Mouse (Mus musculus): ENCODE measurements around the gene Sh3bp5.

The Sh3bp5 gene

GRCm38 (mm10) chr14:31337947-31338346 lies 97.9 kb downstream of the Sh3bp5 start:
- no peak for DNase-seq (ENCODE audit: low read depth)

DNA sequence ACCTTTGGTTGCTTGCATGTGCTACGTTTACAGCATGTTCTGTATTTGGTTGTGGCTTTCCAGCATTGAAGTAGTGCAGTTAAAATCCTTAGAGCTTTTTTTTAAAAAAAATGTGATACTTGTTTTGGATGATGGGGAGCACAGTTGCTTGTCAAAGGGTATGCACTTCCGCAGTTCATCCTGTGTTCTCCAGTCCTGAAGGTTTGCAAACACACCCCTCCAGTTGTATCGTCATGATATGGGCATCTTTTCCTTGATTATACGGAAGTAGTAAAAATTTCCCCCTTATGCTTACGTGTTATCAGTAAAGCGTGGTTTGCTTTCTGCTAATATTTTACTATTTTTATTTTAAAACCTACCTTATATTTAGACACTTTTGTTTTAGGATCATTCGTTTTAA lies 98.5 kb downstream of the Sh3bp5 start:
- no peak for DNase-seq (ENCODE audit: low read depth)

- peak; percentile 98 for DNase-seq (ENCODE audit: low read depth)
Observed at GRCm38 (mm10) chr14:31336369-31337155, 99.3 kb downstream of the Sh3bp5 start, which contains the start of gene Capn7. Capn7 (plus strand) TSS chr14:31336638.

GRCm38 (mm10) chr14:31335765-31336164 lies 100.1 kb downstream of the Sh3bp5 start:
- DNase-seq (ENCODE audit: low read depth) = no peak

DNA sequence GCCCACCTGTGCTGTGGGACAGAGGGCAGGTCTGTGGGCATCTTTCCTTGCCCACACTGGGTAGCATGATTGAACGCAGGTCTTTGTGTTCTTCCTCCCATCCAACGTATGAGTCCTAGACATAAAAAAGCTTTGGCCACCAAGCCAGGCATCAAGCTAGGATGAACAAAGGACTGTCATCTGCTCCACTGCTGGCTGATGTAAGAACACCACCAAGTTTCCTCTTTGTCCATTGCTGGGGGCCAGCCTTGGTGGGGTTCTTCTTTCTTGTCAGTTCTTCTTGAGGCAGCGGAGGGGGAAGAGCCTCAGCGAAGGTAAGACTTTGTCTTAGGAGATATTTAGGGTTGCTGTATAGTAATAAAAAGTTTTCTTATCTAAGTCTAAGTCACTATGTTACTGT lies 104.9 kb downstream of the Sh3bp5 start:
- DNase-seq (ENCODE audit: low read depth) = no peak

GRCm38 (mm10) chr14:31329741-31330140 lies 106.1 kb downstream of the Sh3bp5 start:
- DNase-seq (ENCODE audit: low read depth) = no peak

- no peak for DNase-seq (ENCODE audit: low read depth)
Observed at GRCm38 (mm10) chr14:31327681-31328080, 108.2 kb downstream of the Sh3bp5 start.

DNA sequence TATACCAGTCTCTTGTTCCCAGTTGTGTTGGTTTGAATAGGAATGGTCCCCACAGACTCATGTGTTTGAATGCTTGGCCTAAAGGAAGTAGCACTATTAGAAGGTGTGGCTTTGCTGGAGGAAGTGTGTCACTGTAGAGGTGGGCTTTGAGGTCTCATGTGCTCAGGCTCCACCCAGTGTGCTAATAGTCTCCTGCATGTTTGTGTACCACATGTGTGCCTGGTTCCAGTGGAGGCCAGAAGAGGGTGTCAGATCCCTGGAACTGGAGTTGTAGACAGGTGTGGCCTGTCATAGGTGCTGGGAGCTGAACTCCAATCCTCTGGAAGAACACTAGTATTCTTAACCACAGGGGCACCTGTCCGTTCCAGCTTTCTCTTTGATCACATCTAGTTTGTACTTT lies 108.7 kb downstream of the Sh3bp5 start:
- DNase-seq (ENCODE audit: low read depth) = no peak

GRCm38 (mm10) chr14:31326770-31327169 lies 109.1 kb downstream of the Sh3bp5 start:
- DNase-seq (ENCODE audit: low read depth) = no peak

DNA sequence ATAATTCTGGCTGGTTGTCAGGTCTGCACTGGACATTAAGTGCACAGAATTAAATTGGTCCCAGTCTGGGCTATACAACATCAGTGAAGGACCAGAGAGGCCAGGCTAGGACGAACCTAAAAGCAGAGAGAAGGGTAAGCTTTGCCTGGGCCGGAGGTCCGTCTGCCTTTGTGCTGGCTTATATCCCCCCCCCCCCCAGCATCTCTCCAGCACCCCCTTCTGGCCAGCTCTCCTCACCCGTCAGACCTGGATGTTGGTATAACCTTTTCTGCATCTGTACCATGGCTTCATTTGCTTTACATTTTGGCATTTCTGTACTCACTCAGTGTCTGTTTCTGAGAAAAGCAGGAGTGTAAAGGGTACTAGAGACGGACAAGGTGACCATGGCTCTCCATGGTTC lies 110.3 kb downstream of the Sh3bp5 start:
- DNase-seq (ENCODE audit: low read depth) = no peak

- no peak for DNase-seq (ENCODE audit: low read depth)
Observed at GRCm38 (mm10) chr14:31324851-31325250, 111.0 kb downstream of the Sh3bp5 start.

- no peak for DNase-seq (ENCODE audit: low read depth)
Observed at GRCm38 (mm10) chr14:31323849-31324792, 111.8 kb downstream of the Sh3bp5 start, which contains the start of gene Dnah1. Dnah1 (minus strand) TSS chr14:31323896.

DNA sequence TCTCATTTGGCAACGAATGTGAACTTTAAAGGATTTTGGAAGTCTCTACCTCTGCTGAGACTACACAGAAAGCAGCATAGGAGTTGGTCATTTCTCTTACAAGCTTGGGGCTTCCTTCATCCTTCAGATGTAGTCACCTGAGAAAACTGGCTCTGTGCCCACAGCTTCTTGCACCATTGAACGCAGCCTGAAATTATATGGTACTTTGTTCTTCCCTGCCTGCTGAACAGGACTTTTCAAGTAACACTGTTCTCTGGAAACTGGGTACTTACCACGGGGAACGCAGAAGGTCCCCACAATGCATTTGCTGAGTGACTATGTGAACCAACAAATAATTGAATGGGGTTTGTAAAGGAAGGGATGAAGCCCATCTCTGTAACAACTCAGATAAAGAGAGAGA lies 112.7 kb downstream of the Sh3bp5 start:
- DNase-seq (ENCODE audit: low read depth) = no peak

DNA sequence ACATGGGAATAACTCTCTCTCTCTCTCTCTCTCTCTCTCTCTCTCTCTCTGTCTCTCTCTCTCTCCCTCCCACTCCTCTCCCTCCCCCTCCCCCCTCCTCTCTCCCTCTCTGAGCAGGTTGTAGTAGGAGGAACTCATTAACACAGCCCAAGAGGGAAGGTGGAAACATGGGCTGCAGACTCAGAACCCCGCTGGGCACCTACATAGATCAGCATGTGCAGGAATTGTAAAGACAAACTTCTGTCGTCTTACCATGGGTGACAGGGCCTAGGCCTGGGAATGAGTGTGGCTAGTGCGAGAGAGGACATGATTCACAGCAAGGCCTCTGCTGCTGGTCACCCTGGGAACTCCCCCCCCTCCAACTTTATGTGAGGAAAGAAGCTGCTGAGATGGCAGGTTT lies 113.7 kb downstream of the Sh3bp5 start:
- DNase-seq (ENCODE audit: low read depth) = no peak

GRCm38 (mm10) chr14:31321181-31321580 lies 114.7 kb downstream of the Sh3bp5 start:
- DNase-seq (ENCODE audit: low read depth) = no peak

DNA sequence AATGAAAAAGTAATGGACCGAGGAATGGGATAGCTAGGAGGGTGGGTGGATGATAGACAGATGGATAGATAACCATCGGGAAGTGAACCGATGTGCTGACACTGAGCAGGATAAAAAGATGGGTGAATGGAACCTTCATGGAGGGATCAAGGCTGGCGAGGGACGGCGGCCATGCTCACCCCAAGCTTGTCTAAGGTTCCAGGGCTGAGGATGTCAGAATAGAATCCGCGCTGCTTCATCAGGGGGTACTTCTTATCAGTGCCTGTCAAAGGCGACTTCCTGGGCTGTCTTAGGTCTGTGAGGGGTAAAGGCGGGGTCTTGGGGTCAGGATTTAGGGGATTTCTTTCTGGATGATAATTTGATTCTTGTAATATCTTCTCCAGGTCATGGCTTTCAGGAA lies 116.3 kb downstream of the Sh3bp5 start:
- DNase-seq (ENCODE audit: low read depth) = no peak

- no peak for DNase-seq (ENCODE audit: low read depth)
Observed at GRCm38 (mm10) chr14:31317754-31318153, 118.1 kb downstream of the Sh3bp5 start.

DNA sequence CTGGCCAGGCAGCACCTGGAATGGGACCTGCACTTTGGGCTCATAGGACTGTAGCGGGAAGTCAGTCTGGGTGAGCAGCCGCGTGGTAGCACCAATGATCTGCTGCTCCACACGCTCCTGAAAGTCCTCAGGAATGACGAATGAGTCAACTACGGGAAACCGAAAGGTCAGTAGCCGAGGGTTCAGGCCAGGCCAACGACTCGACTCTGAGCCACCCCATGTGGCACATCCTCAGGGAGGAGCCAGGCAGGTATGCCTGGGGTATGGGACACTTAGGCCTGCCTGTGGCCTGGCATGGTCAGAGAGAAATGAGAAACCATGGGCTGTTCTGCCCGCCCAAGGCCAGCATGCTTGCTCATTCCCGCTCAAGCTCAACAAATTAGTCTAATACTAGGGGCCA lies 119.3 kb downstream of the Sh3bp5 start:
- DNase-seq (ENCODE audit: low read depth) = no peak

GRCm38 (mm10) chr14:31313192-31313591 lies 122.7 kb downstream of the Sh3bp5 start:
- DNase-seq (ENCODE audit: low read depth) = no peak

Data from c-Kit-positive CD71-positive TER-119-negative erythroid progenitor cells, embryonic 14.5 days (primary cell).